Mouse (Mus musculus) embryonic facial prominence, embryonic 15.5 days (tissue): Measurements from ENCODE around the gene Hras. TPM values are rescaled to one million over a fixed set of nuclear protein-coding genes. Genes with fewer than 3 reads are reported as not detected.

Experiments
- ATAC-seq: fragments of 200-750 bp; cut with Nextera tagmentation; 2 replicates; pipeline ENCODE4 v1.8.0; 2017; ENCODE audit warnings: low read depth, moderate TSS enrichment; ENCODE audit not compliant: insufficient number of reproducible peaks, low FRiP score, low TSS enrichment
- H3K27ac ChIP-seq: fragments of 300-500 bp; sonication (generic); replicated peaks from 2 replicates; pipeline ENCODE4 v1.5.1; 2015; ENCODE audit warnings: mild to moderate bottlenecking, inconsistent platforms
- H3K27me3 ChIP-seq: fragments of 300-500 bp; sonication (generic); 2 replicates; pipeline ENCODE4 v1.6.1; 2015; ENCODE audit warnings: inconsistent platforms
- H3K36me3 ChIP-seq: fragments of 300-500 bp; sonication (generic); 2 replicates; pipeline ENCODE4 v1.6.1; 2015; ENCODE audit warnings: mild to moderate bottlenecking, inconsistent platforms
- H3K4me1 ChIP-seq: fragments of 300-500 bp; sonication (generic); 2 replicates; pipeline ENCODE4 v1.6.1; 2015; ENCODE audit warnings: inconsistent platforms
- H3K4me2 ChIP-seq: fragments of 300-500 bp; sonication (generic); replicated peaks from 2 replicates; pipeline ENCODE4 v1.6.1; 2015; ENCODE audit warnings: mild to moderate bottlenecking, inconsistent platforms
- H3K4me3 ChIP-seq: fragments of 300-500 bp; sonication (generic); replicated peaks from 2 replicates; pipeline ENCODE4 v1.5.1; 2015; ENCODE audit warnings: mild to moderate bottlenecking, inconsistent platforms
- H3K9ac ChIP-seq: fragments of 300-500 bp; sonication (generic); 2 replicates; pipeline ENCODE4 v1.6.1; 2015; ENCODE audit warnings: inconsistent platforms
- H3K9me3 ChIP-seq: fragments of 300-500 bp; sonication (generic); replicated peaks from 2 replicates; pipeline ENCODE4 v1.6.1; 2016; ENCODE audit warnings: inconsistent platforms
- WGBS: fragments of 180-500 bp; shearing (Covaris S2); methylation state at CpG from one replicate; pipeline ENCODE4 v1.1.7; 2015; 5-methylcytosine and 5-hydroxymethylcytosine counted together
- polyA plus RNA-seq: library from polyadenylated mRNA; unstranded; fragments of >200 nt; fragmentation: Nextera tagmentation; extraction: Ambion mirVana; gene quantifications from 2 replicates; pipeline ENCODE4 v1.2.1, GENCODE M21; 2015

The Hras gene
- polyA plus RNA-seq, 1 experiment from 2014 or later = 180 TPM

GRCm38 (mm10) chr7:141213605-141214235 is 19.9 kb upstream of the Hras start, which contains the start of gene Lmntd2:
Lmntd2 (minus strand) TSS chr7:141214080.
- peaks cover 36% of the 10 kb centered on the region for H3K4me1 ChIP-seq
- H3K27ac ChIP-seq = peak within 1 kb of the TSS; percentile 90
- ATAC-seq = no peak
- peak within 1 kb of the TSS; percentile 95 for H3K4me2 ChIP-seq
- 81% methylated on average over 11 of the region's 11 CpGs for WGBS
- no peaks in the 10 kb centered on the region for H3K27me3 ChIP-seq
- peaks cover 4% of the 10 kb centered on the region; the same call in 1 of the 2 replicates for H3K36me3 ChIP-seq
- 0 out of 2 replicates have a peak within 1 kb of the TSS, but pooled peaks have one; percentile 57 for H3K9ac ChIP-seq
- no peaks in the 10 kb centered on the region for H3K9me3 ChIP-seq
- H3K4me3 ChIP-seq = peak within 1 kb of the TSS; percentile 73

GRCm38 (mm10) chr7:141213133-141213532 is 19.3 kb upstream of the Hras start:
- WGBS = 57% methylated on average over 3 of the region's 3 CpGs
- H3K4me1 ChIP-seq = peaks cover 31% of the 10 kb centered on the region
- peak overlapping the region; percentile 31; the same call in 1 of the 2 replicates for H3K27ac ChIP-seq
- H3K27me3 ChIP-seq = no peaks in the 10 kb centered on the region
- peaks cover 4% of the 10 kb centered on the region; the same call in 1 of the 2 replicates for H3K36me3 ChIP-seq
- no peak overlapping the region for H3K4me2 ChIP-seq
- H3K9ac ChIP-seq = no peak overlapping the region
- no peaks in the 10 kb centered on the region for H3K9me3 ChIP-seq
- H3K4me3 ChIP-seq = no peak overlapping the region
- ATAC-seq = no peak

GRCm38 (mm10) chr7:141210606-141211131 is 16.9 kb upstream of the Hras start:
- 84% methylated on average over 14 of the region's 14 CpGs for WGBS

GRCm38 (mm10) chr7:141210137-141210536 is 16.3 kb upstream of the Hras start:
- H3K4me2 ChIP-seq = no peak overlapping the region
- no peaks in the 10 kb centered on the region for H3K36me3 ChIP-seq
- no peak overlapping the region for H3K27ac ChIP-seq
- H3K4me1 ChIP-seq = peaks cover 7% of the 10 kb centered on the region; the same call in 1 of the 2 replicates
- WGBS = 80% methylated on average over 12 of the region's 12 CpGs
- ATAC-seq = no peak
- no peak overlapping the region for H3K9ac ChIP-seq
- no peak overlapping the region for H3K4me3 ChIP-seq
- no peaks in the 10 kb centered on the region for H3K27me3 ChIP-seq
- no peaks in the 10 kb centered on the region for H3K9me3 ChIP-seq

More at GRCm38 (mm10) chr7:141210606-141211131, 16.9 kb upstream of the Hras start:
- Histone ChIP-seq H3K36me3 (no peaks in the 10 kb centered on the region), H3K4me2 (no peak overlapping the region), H3K9me3 (no peaks in the 10 kb centered on the region), H3K27ac (no peak overlapping the region), H3K27me3 (no peaks in the 10 kb centered on the region), H3K4me3 (no peak overlapping the region), H3K4me1 (peaks cover 9% of the 10 kb centered on the region; the same call in 1 of the 2 replicates), H3K9ac (no peak overlapping the region)
- ATAC-seq = no peak

- H3K27ac ChIP-seq = no peak overlapping the region
- no peaks in the 10 kb centered on the region for H3K36me3 ChIP-seq
- no peak overlapping the region for H3K9ac ChIP-seq
- H3K4me3 ChIP-seq = no peak overlapping the region
- no peak overlapping the region for H3K4me2 ChIP-seq
- H3K27me3 ChIP-seq = no peaks in the 10 kb centered on the region
- no peak for ATAC-seq
- H3K4me1 ChIP-seq = 0 out of 2 replicates have a peak, but pooled peaks cover under 1% of the 10 kb centered on the region
- H3K9me3 ChIP-seq = no peaks in the 10 kb centered on the region
- WGBS = 57% methylated on average over 3 of the region's 3 CpGs
Observed at GRCm38 (mm10) chr7:141209526-141209925, 15.7 kb upstream of the Hras start.

- Histone ChIP-seq H3K4me3 (no peak overlapping the region), H3K36me3 (no peaks in the 10 kb centered on the region), H3K9me3 (no peaks in the 10 kb centered on the region), H3K27me3 (no peaks in the 10 kb centered on the region), H3K4me2 (no peak overlapping the region), H3K4me1 (no peaks in the 10 kb centered on the region), H3K9ac (no peak overlapping the region), H3K27ac (no peak overlapping the region)
- no peak for ATAC-seq
- 88% methylated on average over 18 of the region's 18 CpGs for WGBS
Observed at GRCm38 (mm10) chr7:141206182-141206937, 12.6 kb upstream of the Hras start.

GRCm38 (mm10) chr7:141205504-141205903 is 11.7 kb upstream of the Hras start:
- H3K4me1 ChIP-seq = no peaks in the 10 kb centered on the region
- H3K4me2 ChIP-seq = no peak overlapping the region
- H3K9ac ChIP-seq = no peak overlapping the region
- no peaks in the 10 kb centered on the region for H3K27me3 ChIP-seq
- H3K36me3 ChIP-seq = no peaks in the 10 kb centered on the region
- H3K4me3 ChIP-seq = no peak overlapping the region
- H3K9me3 ChIP-seq = no peaks in the 10 kb centered on the region
- 92% methylated on average over 5 of the region's 5 CpGs for WGBS
- no peak overlapping the region for H3K27ac ChIP-seq
- ATAC-seq = no peak

GRCm38 (mm10) chr7:141204546-141204945 is 10.7 kb upstream of the Hras start:
- H3K9ac ChIP-seq = no peak overlapping the region
- H3K27me3 ChIP-seq = no peaks in the 10 kb centered on the region
- no peak overlapping the region for H3K4me2 ChIP-seq
- no peaks in the 10 kb centered on the region for H3K36me3 ChIP-seq
- WGBS = 76% methylated on average over 3 of the region's 3 CpGs
- ATAC-seq = no peak
- H3K4me1 ChIP-seq = no peaks in the 10 kb centered on the region
- H3K27ac ChIP-seq = no peak overlapping the region
- H3K9me3 ChIP-seq = no peaks in the 10 kb centered on the region
- H3K4me3 ChIP-seq = no peak overlapping the region

- WGBS = 92% methylated on average over 4 of the region's 4 CpGs
- peaks cover 16% of the 10 kb centered on the region for H3K4me1 ChIP-seq
Observed at GRCm38 (mm10) chr7:141198121-141198520, 4.3 kb upstream of the Hras start.

GRCm38 (mm10) chr7:141196619-141197282 is 2.9 kb upstream of the Hras start:
- H3K36me3 ChIP-seq = peaks cover 7% of the 10 kb centered on the region
- WGBS = 87% methylated on average over 8 of the region's 8 CpGs
- peaks cover 30% of the 10 kb centered on the region for H3K4me1 ChIP-seq
- no peaks in the 10 kb centered on the region for H3K9me3 ChIP-seq
- no peak overlapping the region for H3K4me2 ChIP-seq
- no peak overlapping the region for H3K27ac ChIP-seq
- H3K27me3 ChIP-seq = no peaks in the 10 kb centered on the region
- no peak overlapping the region for H3K9ac ChIP-seq
- no peak overlapping the region for H3K4me3 ChIP-seq
- ATAC-seq = no peak

More at GRCm38 (mm10) chr7:141198121-141198520, 4.3 kb upstream of the Hras start:
- Histone ChIP-seq H3K4me3 (no peak overlapping the region), H3K4me2 (no peak overlapping the region), H3K9ac (no peak overlapping the region), H3K36me3 (no peaks in the 10 kb centered on the region), H3K9me3 (no peaks in the 10 kb centered on the region), H3K27ac (no peak overlapping the region), H3K27me3 (no peaks in the 10 kb centered on the region)
- ATAC-seq = no peak

GRCm38 (mm10) chr7:141195754-141196153 is 1.9 kb upstream of the Hras start:
- no peak overlapping the region for H3K9ac ChIP-seq
- ATAC-seq = no peak
- no peaks in the 10 kb centered on the region for H3K9me3 ChIP-seq
- peaks cover 17% of the 10 kb centered on the region for H3K36me3 ChIP-seq
- H3K27ac ChIP-seq = no peak overlapping the region
- no peaks in the 10 kb centered on the region for H3K27me3 ChIP-seq
- 91% methylated on average over 2 of the region's 2 CpGs for WGBS
- peaks cover 40% of the 10 kb centered on the region for H3K4me1 ChIP-seq
- peak overlapping the region; percentile 95; the same call in 1 of the 2 replicates for H3K4me2 ChIP-seq
- H3K4me3 ChIP-seq = no peak overlapping the region
